Comparison of ENCODE assay signal across 18 mouse cellular contexts in genomic region chr5:67537990-67538389, GRCm38 (mm10).
DNase-seq lines count a peak whose midpoint lies in the region; ATAC-seq and TF ChIP-seq lines count a peak whose summit lies in the region.
"Had no signal": no experiment of that assay in that cellular context is flagged by ENCODE, and none has a peak within 500 bp of the region (broad histone marks: within the 10 kb centered on the region; RNA-seq: fewer than 3 reads in every experiment).

No protein-coding gene starts in this region.

- no peak overlapping the region for H3K9ac ChIP-seq in heart, embryonic 11.5 days (ENCODE audit: low read depth, low read length)
- H3K9ac ChIP-seq in liver, postnatal 0 days (replicated peaks), result no peak overlapping the region
- H3K9ac ChIP-seq: forebrain, embryonic 13.5 days; limb, embryonic 12.5 days; neural tube, embryonic 12.5 days had no signal

- no peak overlapping the region for H3K27ac ChIP-seq in heart, embryonic 11.5 days (ENCODE audit: low read depth, low read length)
- no peak overlapping the region for H3K27ac ChIP-seq in liver, postnatal 0 days (ENCODE audit: low read depth)
- H3K27ac ChIP-seq: forebrain, embryonic 13.5 days; kidney, postnatal 0 days; left cerebral cortex, adult 2 months; limb, embryonic 12.5 days; neural tube, embryonic 12.5 days had no signal

- TF ChIP-seq EP300 in liver, postnatal 0 days (IDR thresholded peaks at IDR 0.05; ENCODE audit: low read depth), result no peak

- no peak overlapping the region for H3K4me3 ChIP-seq in heart, embryonic 11.5 days (ENCODE audit: low read depth, low read length)
- H3K4me3 ChIP-seq in liver, postnatal 0 days (ENCODE audit: low read depth, low read length), result no peak overlapping the region
- H3K4me3 ChIP-seq: forebrain, embryonic 13.5 days; left cerebral cortex, adult 2 months; limb, embryonic 12.5 days; neural tube, embryonic 12.5 days had no signal

- DNase-seq in cerebellum, postnatal 10 days, result peak; percentile 36 to 50
- no peak for DNase-seq in cerebellum, adult 18-20 months
- peak; percentile 18 to 27 for DNase-seq in heart, postnatal 14 days
- peak; percentile 7 for DNase-seq in liver
- no peak for DNase-seq in liver, postnatal 0 days
- DNase-seq in retina, postnatal 1 day, result peak; percentile 68
- no peak for DNase-seq in retina, embryonic 14.5 days (ENCODE audit: low spot score)
- DNase-seq: cerebellum, postnatal 36 days; gastrocnemius, postnatal 36 days; spleen, adult 18-20 months had no signal

- peaks cover 2% of the 10 kb centered on the region; the same call in 1 of the 2 replicates for H3K27me3 ChIP-seq in heart, embryonic 11.5 days (ENCODE audit: control insufficient read depth, insufficient read depth, low read length)
- H3K27me3 ChIP-seq in liver, postnatal 0 days (ENCODE audit: insufficient read depth, low read length), result no peaks in the 10 kb centered on the region
- H3K27me3 ChIP-seq: forebrain, embryonic 13.5 days; neural tube, embryonic 12.5 days had no signal

- no peaks in the 10 kb centered on the region for H3K9me3 ChIP-seq in heart, embryonic 11.5 days (replicated peaks; ENCODE audit: control insufficient read depth, low read length)
- H3K9me3 ChIP-seq in liver, postnatal 0 days (ENCODE audit: low read length), result no peaks in the 10 kb centered on the region
- H3K9me3 ChIP-seq: forebrain, embryonic 13.5 days; G1E; limb, embryonic 12.5 days; neural tube, embryonic 12.5 days had no signal

- H3K4me2 ChIP-seq in heart, embryonic 11.5 days, result no peak overlapping the region
- H3K4me2 ChIP-seq in liver, postnatal 0 days (ENCODE audit: low read depth, low read length), result no peak overlapping the region
- H3K4me2 ChIP-seq: forebrain, embryonic 13.5 days; limb, embryonic 12.5 days; neural tube, embryonic 12.5 days had no signal

- no peaks in the 10 kb centered on the region for H3K36me3 ChIP-seq in heart, embryonic 11.5 days (ENCODE audit: control insufficient read depth, insufficient read depth, low read length)
- no peaks in the 10 kb centered on the region for H3K36me3 ChIP-seq in liver, postnatal 0 days (replicated peaks; ENCODE audit: insufficient read depth, low read length)
- H3K36me3 ChIP-seq: G1E; limb, embryonic 12.5 days; neural tube, embryonic 12.5 days had no signal

- ATAC-seq in heart, embryonic 11.5 days (replicated peaks; ENCODE audit: insufficient number of reproducible peaks, low FRiP score, low TSS enrichment), result no peak
- ATAC-seq in liver, postnatal 0 days, result no peak
- ATAC-seq: CD4-positive, CD25-positive, alpha-beta regulatory T cell, adult 4 months; forebrain, embryonic 13.5 days had no signal

- intact Hi-C loops in heart, postnatal 14 days (cut with DNase I), result loop anchor here (10.0 kb wide), 1 partner anchor 577 kb away; no protein-coding TSS in a partner anchor

- TF ChIP-seq CTCF in liver, postnatal 0 days (IDR thresholded peaks at IDR 0.05; ENCODE audit: low read depth), result no peak

- H3K4me1 ChIP-seq in heart, embryonic 11.5 days (ENCODE audit: control insufficient read depth, insufficient read depth, low read length), result no peaks in the 10 kb centered on the region
- no peaks in the 10 kb centered on the region for H3K4me1 ChIP-seq in liver, postnatal 0 days (ENCODE audit: insufficient read depth)
- H3K4me1 ChIP-seq: neural tube, embryonic 12.5 days had no signal

- WGBS in heart, embryonic 11.5 days (ENCODE audit: insufficient replicate concordance), result 68% methylated on average over 5 of the region's 5 CpGs
- WGBS in liver, postnatal 0 days (ENCODE audit: insufficient replicate concordance), result 76% methylated on average over 5 of the region's 5 CpGs

Comparison
In these comparisons a context has a peak if more than half of its experiments do, and no peak if none do; other contexts are left out.
1. DNase-seq: peak in cerebellum, postnatal 10 days (2 of 2), heart, postnatal 14 days (2 of 2), liver (single experiment) and retina, postnatal 1 day (single experiment); none in cerebellum, adult 18-20 months (0 of 2), liver, postnatal 0 days (single experiment) and retina, embryonic 14.5 days (single experiment).